Mouse (Mus musculus): ENCODE results near the gene Cmtm6. TPM values are rescaled to one million over a fixed set of nuclear protein-coding genes. Genes with fewer than 3 reads are reported as not detected.

Cmtm6 gene
- polyA plus RNA-seq, 1 experiment, result 14.0 TPM

DNA sequence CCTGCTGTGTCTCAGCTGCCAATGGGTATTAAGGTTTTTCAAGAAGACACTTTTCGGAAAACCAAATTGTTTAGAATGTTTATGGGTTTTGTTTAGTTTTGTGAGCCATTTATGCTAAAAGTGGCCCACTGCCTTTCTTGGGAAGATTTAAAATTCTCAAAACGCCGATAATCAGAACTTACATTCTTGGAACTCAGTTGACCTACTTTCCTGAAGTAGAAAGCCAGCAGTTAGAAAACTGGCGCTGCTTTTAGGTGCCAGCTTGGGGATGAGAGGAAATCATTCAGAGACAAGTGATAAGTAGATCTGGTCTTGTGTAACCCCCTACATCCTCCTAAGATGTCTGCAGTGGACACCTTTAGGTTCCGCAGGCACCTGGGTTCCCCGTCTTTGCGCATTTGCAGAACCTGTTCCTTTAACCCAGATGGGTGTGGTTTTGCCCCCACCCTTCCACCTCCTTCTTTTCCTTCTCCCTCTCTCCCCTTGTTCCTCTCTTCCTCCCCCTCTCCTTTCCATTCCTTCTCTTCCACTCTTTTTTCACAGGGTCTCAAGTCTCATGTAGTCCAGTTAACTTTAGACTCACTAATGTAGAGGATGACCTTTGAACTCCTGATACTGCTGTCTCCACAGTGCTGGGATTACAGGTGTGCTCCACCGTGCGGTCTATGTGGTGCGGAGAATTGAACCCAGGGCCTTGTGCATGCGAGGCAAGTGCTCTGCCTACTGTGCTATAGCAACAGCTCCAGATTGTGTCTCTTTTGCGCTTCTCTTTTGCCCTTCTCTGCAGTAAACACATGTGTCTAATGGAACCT lies 1.2 kb downstream of the Cmtm6 start:
- no peak for DNase-seq (ENCODE audit: low read depth)
- no peak for TF ChIP-seq POLR2A (IDR thresholded peaks at IDR 0.05; ENCODE audit: borderline replicate concordance, extremely low read depth, insufficient read depth, insufficient read length, poor library complexity, severe bottlenecking)
- TF ChIP-seq CTCF (IDR thresholded peaks at IDR 0.05; ENCODE audit: borderline replicate concordance, extremely low read depth, insufficient read depth, insufficient read length), result no peak

DNA sequence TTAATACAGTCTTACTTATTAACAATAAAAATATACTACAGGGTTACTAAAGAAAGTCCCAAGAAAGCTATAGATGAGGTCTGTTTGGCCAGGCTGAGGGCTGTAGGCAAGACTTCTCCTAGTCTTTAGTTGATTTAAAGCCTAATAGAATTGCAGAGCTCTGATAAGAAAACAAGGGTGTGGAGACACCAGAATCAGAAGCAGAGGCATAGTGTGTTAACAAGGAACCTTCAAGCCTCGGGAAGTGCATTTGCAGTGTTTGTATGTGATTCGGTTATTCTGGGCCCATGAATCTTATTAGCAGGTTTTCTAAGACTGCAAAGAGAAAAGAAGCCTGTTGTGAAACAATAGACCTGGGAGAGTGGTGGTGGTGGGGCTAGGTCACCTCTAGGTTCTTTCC lies 2.3 kb downstream of the Cmtm6 start:
- DNase-seq (ENCODE audit: low read depth), result no peak
- TF ChIP-seq CTCF (IDR thresholded peaks at IDR 0.05; ENCODE audit: borderline replicate concordance, extremely low read depth, insufficient read depth, insufficient read length) (no peak), POLR2A (IDR thresholded peaks at IDR 0.05; ENCODE audit: borderline replicate concordance, extremely low read depth, insufficient read depth, insufficient read length, poor library complexity, severe bottlenecking) (no peak)

DNA sequence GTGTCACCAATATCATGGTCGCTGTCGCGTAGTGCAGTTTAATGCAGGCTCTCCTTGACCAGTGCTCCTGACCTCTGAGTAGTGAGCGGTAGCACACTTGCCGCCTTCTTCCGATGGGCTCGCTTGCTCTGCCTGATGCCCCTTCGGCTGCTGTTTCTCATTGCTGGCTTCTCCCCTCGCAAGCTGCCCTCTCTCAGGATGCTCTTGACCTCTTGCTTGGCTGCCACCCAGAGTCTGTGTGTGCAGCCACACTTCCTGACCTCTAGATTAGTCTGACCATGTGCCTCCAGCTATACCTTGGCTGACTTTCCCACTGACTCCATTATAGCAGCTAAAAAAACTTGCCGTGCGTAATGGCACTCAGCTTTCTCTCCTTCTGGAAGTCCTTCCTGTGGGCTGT lies 5.5 kb downstream of the Cmtm6 start:
- DNase-seq (ENCODE audit: low read depth), result no peak
- no peak for TF ChIP-seq POLR2A (IDR thresholded peaks at IDR 0.05; ENCODE audit: borderline replicate concordance, extremely low read depth, insufficient read depth, insufficient read length, poor library complexity, severe bottlenecking)
- TF ChIP-seq CTCF (IDR thresholded peaks at IDR 0.05; ENCODE audit: borderline replicate concordance, extremely low read depth, insufficient read depth, insufficient read length), result no peak

DNA sequence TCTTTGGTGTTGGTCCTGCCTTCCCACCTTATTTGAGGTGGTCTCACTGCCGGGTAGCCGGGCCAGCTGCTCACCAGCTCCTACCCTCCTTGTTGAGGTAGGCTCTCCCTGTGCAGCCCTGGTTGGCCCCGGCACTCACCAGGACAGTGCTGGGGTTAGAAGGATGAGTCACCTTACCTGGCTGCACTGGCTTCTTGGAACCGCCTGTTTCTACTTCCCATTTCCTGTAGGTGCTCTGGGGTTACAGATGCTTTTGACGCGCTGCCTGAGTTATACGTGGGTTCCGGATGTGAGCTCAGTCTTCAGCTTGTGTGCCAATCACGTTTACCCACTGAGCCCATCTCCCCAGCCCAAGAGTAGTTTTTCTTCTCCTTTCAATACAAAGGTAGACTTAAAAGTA lies 9.4 kb downstream of the Cmtm6 start:
- TF ChIP-seq CTCF (IDR thresholded peaks at IDR 0.05; ENCODE audit: borderline replicate concordance, extremely low read depth, insufficient read depth, insufficient read length) (no peak), POLR2A (IDR thresholded peaks at IDR 0.05; ENCODE audit: borderline replicate concordance, extremely low read depth, insufficient read depth, insufficient read length, poor library complexity, severe bottlenecking) (no peak)
- no peak for DNase-seq (ENCODE audit: low read depth)

DNA sequence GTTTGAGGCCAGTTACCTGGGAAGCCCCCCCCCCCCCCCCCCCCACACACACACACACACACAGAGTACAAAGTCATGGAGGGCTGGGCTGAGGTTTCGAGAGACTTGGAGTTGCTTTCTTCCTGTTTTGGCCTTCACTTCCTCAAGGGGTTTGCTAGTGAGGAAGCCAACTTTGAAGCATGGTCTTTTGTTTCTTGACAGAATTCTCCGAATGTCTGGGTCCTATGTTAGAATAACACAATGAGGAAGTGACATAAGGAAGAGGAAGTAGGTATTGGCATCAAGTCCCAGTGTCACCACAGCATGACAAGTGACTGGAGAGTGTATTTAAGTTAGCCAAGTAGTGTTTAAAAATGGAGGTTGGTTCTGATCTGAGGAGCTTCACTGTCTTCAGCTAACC lies 11.8 kb downstream of the Cmtm6 start:
- DNase-seq (ENCODE audit: low read depth), result no peak
- TF ChIP-seq POLR2A (IDR thresholded peaks at IDR 0.05; ENCODE audit: borderline replicate concordance, extremely low read depth, insufficient read depth, insufficient read length, poor library complexity, severe bottlenecking), result no peak
- TF ChIP-seq CTCF (IDR thresholded peaks at IDR 0.05; ENCODE audit: borderline replicate concordance, extremely low read depth, insufficient read depth, insufficient read length), result no peak

DNA sequence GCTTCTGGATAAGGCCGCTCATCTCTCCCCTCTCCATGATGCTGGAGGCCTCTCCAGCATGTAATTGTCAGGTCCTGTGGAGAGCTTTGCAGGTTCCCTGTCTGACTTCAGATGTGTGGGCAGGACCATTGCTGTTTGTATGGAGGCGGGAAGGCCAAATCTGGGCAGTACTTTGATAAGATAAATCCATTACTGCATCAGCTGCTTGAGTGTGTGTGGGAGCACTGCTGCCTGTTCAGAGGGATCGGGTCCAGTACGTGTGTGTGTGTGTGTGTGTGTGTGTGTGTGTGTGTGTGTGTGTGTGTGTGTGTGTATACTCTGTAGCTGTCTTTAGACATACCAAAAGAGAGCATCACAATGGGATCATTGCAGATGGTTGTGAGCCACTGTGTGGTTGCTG lies 14.2 kb downstream of the Cmtm6 start:
- DNase-seq (ENCODE audit: low read depth), result no peak

DNA sequence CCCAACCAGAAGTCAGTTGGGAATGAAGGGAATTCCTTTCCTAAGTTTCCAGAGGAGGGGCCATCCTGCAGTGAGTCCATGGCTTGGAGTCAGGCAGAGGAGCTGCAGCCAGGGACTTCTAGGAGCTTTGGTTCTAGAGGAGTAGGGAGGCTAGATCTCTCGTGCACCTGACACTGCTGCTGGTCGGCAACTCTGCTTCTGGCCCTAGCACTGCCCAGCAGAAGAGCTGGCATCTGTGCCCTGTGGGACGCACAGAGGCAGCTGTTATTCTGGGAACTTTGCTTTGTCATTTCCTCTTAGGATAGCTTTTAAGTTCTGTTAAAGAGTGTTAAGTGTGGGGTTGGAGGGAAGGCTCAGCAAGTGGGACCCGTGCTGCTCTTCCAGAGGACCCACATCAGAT lies 14.7 kb downstream of the Cmtm6 start:
- DNase-seq (ENCODE audit: low read depth), result no peak
- TF ChIP-seq CTCF (IDR thresholded peaks at IDR 0.05; ENCODE audit: borderline replicate concordance, extremely low read depth, insufficient read depth, insufficient read length) (no peak), POLR2A (IDR thresholded peaks at IDR 0.05; ENCODE audit: borderline replicate concordance, extremely low read depth, insufficient read depth, insufficient read length, poor library complexity, severe bottlenecking) (no peak)

More for the DNA sequence above, 14.2 kb downstream of the Cmtm6 start:
- no peak for TF ChIP-seq CTCF (IDR thresholded peaks at IDR 0.05; ENCODE audit: borderline replicate concordance, extremely low read depth, insufficient read depth, insufficient read length)
- no peak for TF ChIP-seq POLR2A (IDR thresholded peaks at IDR 0.05; ENCODE audit: borderline replicate concordance, extremely low read depth, insufficient read depth, insufficient read length, poor library complexity, severe bottlenecking)

DNA sequence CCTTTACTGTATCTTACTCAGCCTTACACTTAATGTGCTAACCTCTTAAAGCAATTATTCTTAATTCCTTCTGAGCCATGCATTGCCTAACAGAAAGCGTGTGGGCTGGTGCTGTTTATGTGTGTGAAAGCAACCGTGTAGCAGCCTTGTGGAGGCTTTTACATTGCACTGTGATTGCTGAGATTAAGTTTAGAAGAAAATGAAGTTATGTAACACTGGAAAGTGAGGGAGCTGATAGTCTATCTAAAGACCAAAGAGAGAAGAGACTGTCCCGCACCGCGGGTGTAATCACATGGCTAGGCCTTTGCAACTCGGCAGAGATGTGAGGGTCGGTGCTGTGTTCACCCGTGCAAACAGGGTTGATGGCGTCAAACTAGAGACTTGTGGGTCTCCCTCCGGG lies 16.1 kb downstream of the Cmtm6 start:
- no peak for TF ChIP-seq CTCF (IDR thresholded peaks at IDR 0.05; ENCODE audit: borderline replicate concordance, extremely low read depth, insufficient read depth, insufficient read length)
- TF ChIP-seq POLR2A (IDR thresholded peaks at IDR 0.05; ENCODE audit: borderline replicate concordance, extremely low read depth, insufficient read depth, insufficient read length, poor library complexity, severe bottlenecking), result no peak
- DNase-seq (ENCODE audit: low read depth), result no peak

DNA sequence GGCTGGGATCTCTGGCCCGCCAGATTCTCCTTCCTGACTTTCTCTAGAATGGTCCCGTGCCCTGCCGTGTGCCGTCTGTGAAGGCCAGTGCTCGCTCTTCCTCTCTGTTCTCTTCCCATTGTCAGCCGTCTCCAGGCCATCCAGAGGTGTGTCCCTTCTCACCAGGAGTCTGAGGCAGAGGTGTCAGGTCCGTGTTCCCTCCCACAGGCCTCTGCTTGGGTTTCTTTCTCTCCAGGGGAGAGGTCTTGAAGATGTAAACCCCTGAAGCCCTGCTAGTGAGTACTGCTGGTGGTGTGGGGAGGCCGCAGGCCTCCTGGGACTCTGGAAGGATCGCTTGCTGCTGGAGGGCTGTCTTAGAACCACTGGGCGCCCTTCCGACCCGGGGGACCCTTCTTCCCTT lies 16.6 kb downstream of the Cmtm6 start:
- TF ChIP-seq CTCF (IDR thresholded peaks at IDR 0.05; ENCODE audit: borderline replicate concordance, extremely low read depth, insufficient read depth, insufficient read length), result no peak
- no peak for TF ChIP-seq POLR2A (IDR thresholded peaks at IDR 0.05; ENCODE audit: borderline replicate concordance, extremely low read depth, insufficient read depth, insufficient read length, poor library complexity, severe bottlenecking)
- no peak for DNase-seq (ENCODE audit: low read depth)

DNA sequence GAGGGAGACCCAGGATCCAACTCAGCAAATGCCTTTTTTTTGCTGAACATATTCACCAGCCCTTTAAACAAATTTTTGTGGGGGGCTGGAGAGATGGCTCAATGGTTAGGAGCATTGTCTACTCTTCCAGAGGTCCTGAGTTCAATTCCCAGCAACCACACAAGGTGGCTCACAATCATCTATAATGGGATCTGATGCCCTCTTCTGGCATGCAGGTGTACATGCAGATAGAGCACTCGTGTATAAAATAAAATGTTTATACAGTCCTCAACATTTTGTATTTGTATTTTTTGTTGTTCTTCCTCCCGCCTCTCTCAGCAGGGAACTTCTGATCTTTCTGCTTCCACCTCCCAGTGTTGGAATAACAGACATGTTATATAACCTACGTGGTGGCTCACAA lies 20.7 kb downstream of the Cmtm6 start:
- DNase-seq (ENCODE audit: low read depth), result no peak
- no peak for TF ChIP-seq CTCF (IDR thresholded peaks at IDR 0.05; ENCODE audit: borderline replicate concordance, extremely low read depth, insufficient read depth, insufficient read length)
- TF ChIP-seq POLR2A (IDR thresholded peaks at IDR 0.05; ENCODE audit: borderline replicate concordance, extremely low read depth, insufficient read depth, insufficient read length, poor library complexity, severe bottlenecking), result no peak

DNA sequence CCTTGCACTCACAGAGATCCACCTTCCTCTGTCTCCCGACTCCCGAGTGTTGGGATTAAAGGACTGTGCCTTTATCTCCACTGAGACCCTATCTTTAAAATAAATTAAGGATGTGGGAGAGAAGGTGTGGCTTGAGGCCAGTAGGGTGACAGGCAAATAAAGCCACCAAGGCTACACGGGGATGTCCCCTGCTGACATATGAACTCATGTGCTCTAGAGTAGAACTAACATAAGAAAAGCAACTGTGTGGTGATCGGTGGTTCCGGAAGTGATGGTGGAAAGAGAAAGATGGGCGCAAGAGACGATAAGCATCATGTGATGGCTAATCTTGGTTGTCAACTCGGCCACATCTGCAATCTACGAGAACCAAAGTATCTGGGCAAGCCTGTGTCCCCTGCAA lies 21.4 kb downstream of the Cmtm6 start:
- DNase-seq (ENCODE audit: low read depth), result no peak
- TF ChIP-seq POLR2A (IDR thresholded peaks at IDR 0.05; ENCODE audit: borderline replicate concordance, extremely low read depth, insufficient read depth, insufficient read length, poor library complexity, severe bottlenecking) (no peak), CTCF (IDR thresholded peaks at IDR 0.05; ENCODE audit: borderline replicate concordance, extremely low read depth, insufficient read depth, insufficient read length) (no peak)

DNA sequence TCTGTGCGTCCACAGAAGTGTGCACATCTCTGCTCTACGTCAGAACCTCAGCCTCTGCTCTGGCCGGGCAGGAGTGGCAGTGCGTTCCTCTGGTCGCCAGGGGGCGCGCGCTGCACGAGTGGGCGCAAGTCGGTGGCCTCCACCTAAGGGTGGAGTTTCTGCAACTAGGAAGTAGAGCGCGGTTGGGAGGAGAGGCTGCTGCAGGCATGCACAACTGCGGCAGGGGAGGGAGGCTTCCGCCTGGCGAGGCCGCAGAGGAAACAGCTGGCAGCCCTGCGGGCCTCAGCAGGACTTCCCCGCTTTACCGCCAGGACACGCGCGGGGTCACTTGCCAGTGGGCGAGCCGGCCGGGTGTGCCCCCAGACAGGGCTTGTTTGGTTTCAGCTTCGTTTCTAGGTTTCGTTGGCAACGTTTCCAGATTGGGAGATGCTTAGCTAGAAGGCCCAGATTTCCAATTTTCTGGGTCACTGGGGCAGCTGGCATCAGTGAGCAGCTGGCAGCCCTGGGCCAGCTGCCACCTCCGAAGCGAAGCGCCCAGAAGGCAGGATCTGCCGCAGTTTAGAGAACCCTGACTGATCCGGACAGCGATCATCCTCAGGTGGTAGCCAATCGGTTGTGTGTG lies 22.1 kb downstream of the Cmtm6 start:
- DNase-seq (ENCODE audit: low read depth), result peak; percentile 94
- TF ChIP-seq POLR2A (IDR thresholded peaks at IDR 0.05; ENCODE audit: borderline replicate concordance, extremely low read depth, insufficient read depth, insufficient read length, poor library complexity, severe bottlenecking), result no peak
- TF ChIP-seq CTCF (IDR thresholded peaks at IDR 0.05; ENCODE audit: borderline replicate concordance, extremely low read depth, insufficient read depth, insufficient read length), result peak; percentile 97

Measured in brain, embryonic 14.5 days (tissue).